Mouse (Mus musculus): ENCODE measurements at regions not wholly inside any gene's neighbourhood (a gene's known extent, or its start where the extent isn't known, plus 50 kb on each side); places are given as distances from the start of the nearest gene placed in this dataset.
A peak's percentile ranks its signal among the peaks of the same experiment; 100 is the strongest.

DNA sequence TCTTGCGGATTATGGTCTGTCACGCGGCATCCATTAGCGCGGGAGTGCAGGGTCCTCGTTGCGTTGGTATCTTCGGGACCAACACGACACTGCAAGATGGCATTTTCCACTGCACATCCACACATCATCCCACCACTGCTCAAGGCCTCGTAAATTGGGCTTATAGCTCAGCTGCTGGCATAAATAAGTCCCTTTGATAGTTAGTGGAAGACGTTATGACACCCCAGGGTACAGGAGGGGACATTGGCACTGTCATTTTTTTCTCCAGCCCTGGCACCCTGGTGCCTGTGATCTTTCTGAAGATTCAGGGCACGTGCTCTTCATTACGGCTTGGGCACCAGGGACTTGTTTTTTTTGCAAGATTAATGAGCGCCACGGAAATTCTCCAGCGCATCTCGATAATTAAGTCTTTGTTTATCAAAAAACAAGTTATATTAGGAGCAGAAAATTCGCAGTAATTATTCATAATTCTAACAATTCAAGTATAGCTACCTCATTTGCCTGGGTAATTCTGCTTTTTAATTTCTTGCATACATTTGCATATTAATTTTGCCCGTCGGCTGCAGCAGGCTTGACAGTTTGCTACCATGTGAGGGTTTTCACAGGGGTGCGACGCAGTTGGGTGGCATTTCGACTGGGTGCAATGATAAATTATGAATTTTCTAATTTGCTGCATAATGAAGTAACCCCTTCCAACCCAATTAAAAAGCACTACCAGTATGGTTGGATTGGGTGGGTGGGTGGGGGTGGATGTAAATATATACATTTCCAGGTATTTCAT, 119.1 kb downstream of the Vrk1 start:
- no peak for DNase-seq (ENCODE audit: low read depth, low spot score)

- DNase-seq (ENCODE audit: low read depth, low spot score): no peak
Measured at GRCm38 (mm10) chr12:106130071-106130676, 120.1 kb downstream of the Vrk1 start.

- peak; percentile 38 for DNase-seq (ENCODE audit: low read depth, low spot score)
Measured at GRCm38 (mm10) chr12:106132715-106133114, 122.7 kb downstream of the Vrk1 start.

DNA sequence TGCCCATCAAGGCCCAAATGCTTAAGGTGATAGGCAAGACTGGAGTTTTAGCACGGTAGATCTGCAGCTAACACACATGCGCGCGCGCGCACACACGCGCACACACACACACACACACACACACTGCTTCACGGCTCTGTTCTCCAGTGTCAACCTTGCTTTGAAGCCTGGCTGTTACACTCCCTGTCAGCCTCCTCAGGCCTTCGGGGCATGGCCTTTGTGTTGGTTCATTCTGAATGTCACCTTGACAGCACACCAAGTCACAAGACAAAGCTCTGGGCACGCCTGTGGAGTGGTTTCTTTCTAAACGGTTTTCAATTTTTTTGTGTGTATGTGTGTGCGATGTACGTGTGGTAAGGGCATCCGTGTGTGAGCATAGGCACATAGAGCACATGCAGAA, 128.4 kb downstream of the Vrk1 start:
- DNase-seq (ENCODE audit: low read depth, low spot score): peak; percentile 80

DNA sequence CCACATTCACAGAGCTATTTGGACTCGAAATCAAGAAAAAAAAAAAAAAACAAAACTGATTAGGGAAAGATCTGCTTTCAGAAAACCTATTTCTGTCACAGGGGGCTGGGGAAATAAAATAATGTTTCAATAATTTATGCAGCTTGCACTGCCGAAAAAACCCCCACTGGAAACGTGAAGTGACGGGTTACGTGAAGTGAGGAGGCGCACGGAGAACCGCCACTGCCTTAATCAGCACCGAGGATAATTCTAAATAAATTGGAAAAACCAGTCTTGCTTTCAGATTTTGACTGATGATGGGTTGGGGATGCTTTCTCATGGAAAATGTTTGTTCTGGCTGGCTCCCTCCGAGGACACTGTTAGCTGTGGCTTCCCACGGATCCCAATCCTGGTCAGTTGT, 129.5 kb downstream of the Vrk1 start:
- DNase-seq (ENCODE audit: low read depth, low spot score): no peak

DNA sequence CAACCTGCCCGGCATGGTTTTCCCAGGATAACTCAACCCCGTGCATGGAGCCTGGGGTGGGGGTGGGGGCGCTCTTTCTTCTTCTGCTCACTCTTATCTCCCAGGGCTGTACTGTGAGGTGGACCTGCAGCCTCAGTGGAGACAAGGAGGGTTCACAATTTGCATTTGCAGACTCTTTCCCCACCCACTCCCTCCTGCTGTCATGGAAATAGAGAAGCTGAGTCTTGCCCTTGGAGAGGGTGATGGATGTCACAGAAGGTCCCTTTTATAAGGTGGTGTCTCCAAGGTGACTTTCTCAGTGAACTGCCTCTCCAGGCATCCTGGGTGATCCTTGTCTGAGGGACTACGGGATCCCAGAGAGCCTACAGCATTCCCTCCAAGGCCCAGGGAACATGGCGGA, 129.9 kb downstream of the Vrk1 start:
- DNase-seq (ENCODE audit: low read depth, low spot score): peak; percentile 95

- DNase-seq (ENCODE audit: low read depth, low spot score): peak; percentile 70
Measured at GRCm38 (mm10) chr12:106140671-106141070, 130.6 kb downstream of the Vrk1 start.

- DNase-seq (ENCODE audit: low read depth, low spot score): no peak
Measured at GRCm38 (mm10) chr12:106143548-106143947, 133.5 kb downstream of the Vrk1 start.

DNA sequence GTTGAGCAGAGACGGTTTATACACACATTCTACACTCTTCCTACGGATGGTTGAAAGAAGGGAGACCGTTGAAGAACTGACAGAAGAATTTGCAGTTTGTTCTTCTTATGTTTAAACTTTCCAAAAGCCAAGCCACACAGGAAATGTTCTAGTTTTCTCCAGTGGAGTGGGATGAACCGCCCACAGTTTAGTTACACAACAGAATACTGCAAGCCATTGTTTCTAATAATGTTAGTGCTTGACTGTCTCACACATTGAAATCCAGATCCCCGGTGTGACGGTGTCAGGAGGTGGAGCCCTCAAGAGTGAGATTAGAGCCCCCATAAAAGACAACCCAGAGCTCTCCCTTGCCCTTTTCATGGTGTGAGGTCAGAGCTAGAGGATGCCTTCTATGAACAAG, 146.8 kb downstream of the Vrk1 start:
- no peak for DNase-seq (ENCODE audit: low read depth, low spot score)

DNA sequence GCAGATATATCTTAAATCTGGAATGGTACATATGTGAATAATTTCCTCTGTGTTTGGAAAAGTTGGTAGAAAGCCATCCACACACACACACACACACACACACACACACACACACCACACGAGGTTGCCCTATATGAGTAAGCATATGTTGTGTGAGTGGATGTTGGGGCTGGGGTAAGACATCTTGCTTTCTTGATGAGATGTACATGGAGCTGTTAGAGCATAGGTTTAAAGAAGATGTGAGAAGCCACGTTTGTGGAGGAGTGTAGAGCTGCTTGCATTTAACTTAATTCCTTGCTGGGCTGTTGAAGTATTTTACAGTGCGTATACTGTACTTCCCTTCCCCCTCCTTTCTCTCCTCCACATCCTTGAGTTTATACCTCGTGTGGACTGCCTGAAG, 147.8 kb downstream of the Vrk1 start:
- no peak for DNase-seq (ENCODE audit: low read depth, low spot score)

DNA sequence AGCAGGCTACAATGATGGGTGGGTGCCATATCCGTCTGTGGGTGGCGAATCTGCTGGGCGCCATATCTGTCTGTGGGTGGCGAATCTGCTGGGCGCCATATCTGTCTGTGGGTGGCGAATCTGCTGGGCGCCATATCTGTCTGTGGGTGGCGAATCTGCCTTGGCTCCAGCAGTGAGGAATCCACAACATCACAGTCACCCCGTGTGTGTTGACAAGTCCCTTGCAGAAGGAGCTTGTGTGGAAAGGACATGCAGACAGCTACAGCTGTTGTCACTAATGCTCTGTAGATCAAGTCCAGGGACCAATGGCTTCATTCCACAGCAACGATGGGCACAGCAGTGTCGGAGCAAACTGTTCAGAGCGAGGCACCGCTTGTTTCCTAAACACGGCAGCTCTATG, 148.6 kb downstream of the Vrk1 start:
- no peak for DNase-seq (ENCODE audit: low read depth, low spot score)

DNA sequence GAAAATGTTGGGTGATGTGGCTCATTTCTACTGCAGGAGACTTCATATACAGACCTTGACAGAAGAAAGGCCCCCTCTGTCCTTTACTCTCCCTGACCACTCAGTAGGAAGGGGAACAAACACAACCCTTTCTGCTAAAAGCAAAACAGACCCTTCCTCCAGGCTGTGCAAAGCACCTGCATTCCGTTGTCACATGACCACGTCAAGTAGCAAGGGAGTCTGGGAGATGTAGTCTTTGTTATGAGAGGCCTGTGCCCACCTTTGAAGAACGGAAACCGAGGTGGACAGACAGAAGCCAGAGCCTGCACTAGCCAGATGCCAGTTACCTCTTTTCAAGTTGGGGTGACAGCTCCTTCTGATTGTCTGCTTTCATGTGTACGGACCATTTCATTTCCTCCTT, 161.3 kb downstream of the Vrk1 start:
- peak; percentile 31 for DNase-seq (ENCODE audit: low read depth, low spot score)

GRCm38 (mm10) chr12:106173211-106173610, 163.2 kb downstream of the Vrk1 start:
- no peak for DNase-seq (ENCODE audit: low read depth, low spot score)

- DNase-seq (ENCODE audit: low read depth, low spot score): peak; percentile 83
Measured at GRCm38 (mm10) chr12:106174070-106174980, 164.3 kb downstream of the Vrk1 start.

- peak; percentile 95 for DNase-seq (ENCODE audit: low read depth, low spot score)
Measured at GRCm38 (mm10) chr12:106174981-106175700, 165.1 kb downstream of the Vrk1 start.

DNA sequence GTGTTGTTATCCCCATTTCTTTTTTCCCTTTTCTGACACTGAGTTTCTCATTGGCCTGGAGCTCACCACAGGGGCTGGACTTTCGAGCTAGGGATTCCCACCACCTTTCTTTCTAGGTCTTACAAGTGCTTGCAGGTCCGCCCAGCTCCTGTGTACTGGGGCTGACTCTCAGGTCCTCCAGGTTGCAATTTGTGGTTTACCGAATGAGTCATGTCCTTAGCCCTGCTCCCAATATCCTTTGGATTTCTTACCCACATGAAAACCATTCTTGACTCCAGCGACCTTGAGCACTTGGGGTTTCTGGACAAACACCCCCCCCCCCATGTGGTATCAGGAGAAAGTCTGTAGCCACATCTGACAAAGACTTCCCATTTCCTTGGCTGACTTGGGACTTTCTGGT, 167.3 kb downstream of the Vrk1 start:
- peak; percentile 31 for DNase-seq (ENCODE audit: low read depth, low spot score)

DNA sequence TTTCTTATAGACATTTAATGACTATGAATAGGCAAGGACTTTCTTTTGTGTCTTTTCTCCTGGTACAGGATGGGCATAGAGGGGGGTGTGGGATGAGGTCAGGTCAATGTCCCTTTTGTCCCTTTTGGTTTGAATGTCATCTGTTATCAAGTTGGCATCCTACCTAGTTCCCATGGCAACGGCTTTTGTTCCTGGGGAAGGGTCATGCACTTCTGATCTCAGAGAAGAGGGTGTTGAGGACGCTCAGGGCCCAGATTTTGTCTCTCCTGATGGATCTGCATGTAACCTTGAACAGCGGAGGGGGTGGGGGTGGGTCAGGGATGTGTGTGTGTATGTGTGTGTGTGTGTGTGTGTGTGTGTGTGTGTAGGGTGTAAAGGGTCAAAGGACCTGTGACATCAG, 167.8 kb downstream of the Vrk1 start:
- peak; percentile 77 for DNase-seq (ENCODE audit: low read depth, low spot score)

DNA sequence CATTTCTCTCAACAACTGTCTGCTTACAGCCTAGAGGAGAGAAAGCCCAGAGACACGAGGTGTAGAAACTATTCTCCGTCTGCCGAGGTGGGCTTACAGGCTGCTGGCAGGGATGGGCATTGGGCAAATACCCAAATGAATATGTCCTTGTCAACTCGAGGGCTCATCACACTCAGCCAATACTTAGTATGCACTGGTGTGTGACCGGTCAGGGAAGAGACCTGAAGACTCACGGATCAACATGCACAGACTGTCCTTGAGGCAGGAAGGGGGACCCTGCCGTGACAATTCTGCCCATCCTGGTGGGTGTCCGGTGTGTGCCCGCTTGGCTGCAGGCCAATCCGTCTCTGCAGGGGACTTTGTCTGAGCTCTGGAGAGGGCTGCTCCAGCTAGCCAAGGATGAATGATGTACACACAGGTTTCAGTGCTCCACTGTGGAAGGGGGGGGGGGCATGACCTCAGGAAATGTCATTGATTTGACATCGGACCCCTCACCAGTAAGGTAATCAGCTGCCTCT, 168.7 kb downstream of the Vrk1 start:
- no peak for DNase-seq (ENCODE audit: low read depth, low spot score)

- no peak for DNase-seq (ENCODE audit: low read depth, low spot score)
Measured at GRCm38 (mm10) chr12:106182923-106183322, 172.9 kb downstream of the Vrk1 start.

- no peak for DNase-seq (ENCODE audit: low read depth, low spot score)
Measured at GRCm38 (mm10) chr12:106183973-106184372, 173.9 kb downstream of the Vrk1 start.

DNA sequence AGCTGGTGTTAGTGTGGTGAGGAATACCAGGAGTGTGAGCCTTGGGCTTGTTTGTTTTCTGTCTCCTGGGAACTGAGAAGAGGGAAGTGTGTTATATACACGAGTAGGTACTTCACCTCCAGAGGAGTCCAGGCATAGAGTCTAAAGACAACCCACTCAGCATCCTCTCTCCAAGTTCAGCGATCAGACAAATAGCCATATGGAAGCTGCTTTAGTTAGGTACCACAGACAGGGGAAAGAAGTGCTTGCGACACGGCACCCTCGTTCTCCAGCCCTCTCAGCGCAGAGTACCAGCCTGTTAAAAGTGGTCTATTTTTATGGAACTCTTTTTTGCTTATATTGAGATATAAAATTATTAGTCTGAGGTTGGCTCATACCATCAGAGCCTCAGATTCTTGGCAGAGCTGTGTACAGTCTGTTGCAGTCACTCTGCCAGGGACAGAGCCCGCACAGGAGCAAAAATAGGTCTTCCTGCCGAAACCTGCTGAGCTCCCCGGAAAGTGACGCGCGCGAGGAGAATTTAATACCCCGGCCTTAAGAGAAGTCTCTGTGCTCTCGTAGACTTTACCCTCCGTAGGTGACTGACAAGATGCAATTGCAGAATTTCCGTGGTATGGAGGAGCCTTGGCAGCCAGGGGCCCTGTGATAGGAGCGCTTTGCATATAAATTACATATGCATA, 175.5 kb downstream of the Vrk1 start:
- no peak for DNase-seq (ENCODE audit: low read depth, low spot score)
